Mouse (Mus musculus) kidney, adult 2 months (tissue): ENCODE data around the gene Ccdc171. TPM values are rescaled to one million over a fixed set of nuclear protein-coding genes. Genes with fewer than 3 reads are reported as not detected.

ENCODE experiments used
- DNase-seq: peaks from one replicate; pipeline ENCODE4 v3.0.0; 2021
- H3K27ac ChIP-seq: fragments of 200-500 bp; 2 replicates; pipeline ENCODE4 v1.5.1; 2012; ENCODE audit warnings: low read depth, low read length, control low read depth, inconsistent platforms; ENCODE audit not compliant: insufficient read depth
- H3K27me3 ChIP-seq: fragments of 200-500 bp; replicated peaks from 2 replicates; pipeline ENCODE4 v1.6.1; 2012; ENCODE audit warnings: mild to moderate bottlenecking, moderate library complexity, low read length, inconsistent platforms; ENCODE audit not compliant: control insufficient read depth, insufficient read depth
- H3K36me3 ChIP-seq: fragments of 200-500 bp; 2 replicates; pipeline ENCODE4 v1.6.1; 2012; ENCODE audit warnings: mild to moderate bottlenecking, moderate library complexity, low read length, inconsistent platforms; ENCODE audit not compliant: control insufficient read depth, insufficient read depth
- H3K4me1 ChIP-seq: fragments of 200-500 bp; 2 replicates; pipeline ENCODE4 v1.6.1; 2011; ENCODE audit warnings: low read length; ENCODE audit not compliant: control insufficient read depth, insufficient read depth
- H3K4me3 ChIP-seq: fragments of 200-500 bp; 2 replicates; pipeline ENCODE4 v1.5.1; 2011; ENCODE audit warnings: mild to moderate bottlenecking, low read depth, low read length, control low read depth; ENCODE audit not compliant: insufficient read depth
- CTCF ChIP-seq: fragments of 200-500 bp; conservative IDR thresholded peaks from 2 replicates; pipeline ENCODE4 v1.5.1; 2011; ENCODE audit warnings: low read depth, mild to moderate bottlenecking, control low read depth, low read length, moderate library complexity, mixed read lengths; ENCODE audit not compliant: insufficient read depth, insufficient read length
- POLR2A ChIP-seq: fragments of 200-500 bp; IDR thresholded peaks from one replicate; pipeline ENCODE4 v1.6.1; 2011; ENCODE audit warnings: low read depth, low read length, control low read depth
- WGBS: fragments of 180-500 bp; shearing (Covaris S2); methylation state at CpG from one replicate; pipeline ENCODE4 v1.1.7; 2018; 5-methylcytosine and 5-hydroxymethylcytosine counted together
- polyA plus RNA-seq: library from polyadenylated mRNA; depleted of rRNA; stranded (reverse); fragments of >200 nt; gene quantifications from 2 replicates; pipeline ENCODE4 v1.2.3, GENCODE M21; 2012

Gene Ccdc171
- polyA plus RNA-seq, 1 experiment = 0.72 TPM

- TF ChIP-seq CTCF (no peak), POLR2A (no peak)
- WGBS = 13% methylated on average over 22 of the region's 22 CpGs
- Histone ChIP-seq H3K27ac (no peak overlapping the region), H3K4me3 (no peak overlapping the region), H3K4me1 (no peaks in the 10 kb centered on the region), H3K27me3 (no peaks in the 10 kb centered on the region), H3K36me3 (no peaks in the 10 kb centered on the region)
- no peak for DNase-seq
Observed at GRCm38 (mm10) chr4:83500154-83501036, 24.9 kb upstream of the Ccdc171 start.

- Histone ChIP-seq H3K4me1 (no peaks in the 10 kb centered on the region), H3K27me3 (no peaks in the 10 kb centered on the region), H3K4me3 (no peak overlapping the region), H3K36me3 (no peaks in the 10 kb centered on the region), H3K27ac (no peak overlapping the region)
- 50% methylated on average over 7 of the region's 7 CpGs for WGBS
- TF ChIP-seq POLR2A (no peak), CTCF (no peak)
- DNase-seq = no peak
Observed at GRCm38 (mm10) chr4:83501037-83501430, 24.3 kb upstream of the Ccdc171 start.

- Histone ChIP-seq H3K4me3 (no peak overlapping the region), H3K27me3 (no peaks in the 10 kb centered on the region), H3K27ac (no peak overlapping the region), H3K36me3 (no peaks in the 10 kb centered on the region), H3K4me1 (no peaks in the 10 kb centered on the region)
- 37% methylated on average over 2 of the region's 2 CpGs for WGBS
- TF ChIP-seq CTCF (no peak), POLR2A (no peak)
- DNase-seq = no peak
Observed at GRCm38 (mm10) chr4:83509600-83509999, 15.7 kb upstream of the Ccdc171 start.

GRCm38 (mm10) chr4:83511083-83511482 is 14.3 kb upstream of the Ccdc171 start:
- no peak overlapping the region for H3K27ac ChIP-seq
- H3K4me3 ChIP-seq = no peak overlapping the region
- no peaks in the 10 kb centered on the region for H3K36me3 ChIP-seq
- 74% methylated on average over 8 of the region's 8 CpGs for WGBS
- TF ChIP-seq CTCF (no peak), POLR2A (no peak)
- H3K4me1 ChIP-seq = no peaks in the 10 kb centered on the region
- no peak for DNase-seq
- H3K27me3 ChIP-seq = no peaks in the 10 kb centered on the region

GRCm38 (mm10) chr4:83512217-83512616 is 13.1 kb upstream of the Ccdc171 start:
- H3K4me3 ChIP-seq = no peak overlapping the region
- no peak for DNase-seq
- no peaks in the 10 kb centered on the region for H3K4me1 ChIP-seq
- no peak for TF ChIP-seq POLR2A
- no peak for TF ChIP-seq CTCF
- no peak overlapping the region for H3K27ac ChIP-seq
- H3K27me3 ChIP-seq = no peaks in the 10 kb centered on the region
- WGBS = 56% methylated on average over 3 of the region's 3 CpGs
- no peaks in the 10 kb centered on the region for H3K36me3 ChIP-seq

- no peaks in the 10 kb centered on the region for H3K36me3 ChIP-seq
- H3K4me1 ChIP-seq = no peaks in the 10 kb centered on the region
- 51% methylated on average over 2 of the region's 2 CpGs for WGBS
- H3K27me3 ChIP-seq = no peaks in the 10 kb centered on the region
- no peak for TF ChIP-seq POLR2A
- TF ChIP-seq CTCF = no peak
- no peak for DNase-seq
- no peak overlapping the region for H3K4me3 ChIP-seq
- no peak overlapping the region for H3K27ac ChIP-seq
Observed at GRCm38 (mm10) chr4:83512644-83513043, 12.7 kb upstream of the Ccdc171 start.

- no peak overlapping the region for H3K27ac ChIP-seq
- WGBS = 90% methylated on average over 1 of the region's 1 CpGs
- no peaks in the 10 kb centered on the region for H3K4me1 ChIP-seq
- TF ChIP-seq CTCF (no peak), POLR2A (no peak)
- H3K27me3 ChIP-seq = no peaks in the 10 kb centered on the region
- H3K4me3 ChIP-seq = no peak overlapping the region
- no peaks in the 10 kb centered on the region for H3K36me3 ChIP-seq
- DNase-seq = no peak
Observed at GRCm38 (mm10) chr4:83514183-83514582, 11.2 kb upstream of the Ccdc171 start.
